Mouse (Mus musculus): ENCODE results near the gene Vipas39.
"Not testable (repeated sequence)": the region's sequence is repeated elsewhere in the genome, so short reads cannot be mapped to it uniquely, and the experiment has no call there.

The Vipas39 gene

DNA sequence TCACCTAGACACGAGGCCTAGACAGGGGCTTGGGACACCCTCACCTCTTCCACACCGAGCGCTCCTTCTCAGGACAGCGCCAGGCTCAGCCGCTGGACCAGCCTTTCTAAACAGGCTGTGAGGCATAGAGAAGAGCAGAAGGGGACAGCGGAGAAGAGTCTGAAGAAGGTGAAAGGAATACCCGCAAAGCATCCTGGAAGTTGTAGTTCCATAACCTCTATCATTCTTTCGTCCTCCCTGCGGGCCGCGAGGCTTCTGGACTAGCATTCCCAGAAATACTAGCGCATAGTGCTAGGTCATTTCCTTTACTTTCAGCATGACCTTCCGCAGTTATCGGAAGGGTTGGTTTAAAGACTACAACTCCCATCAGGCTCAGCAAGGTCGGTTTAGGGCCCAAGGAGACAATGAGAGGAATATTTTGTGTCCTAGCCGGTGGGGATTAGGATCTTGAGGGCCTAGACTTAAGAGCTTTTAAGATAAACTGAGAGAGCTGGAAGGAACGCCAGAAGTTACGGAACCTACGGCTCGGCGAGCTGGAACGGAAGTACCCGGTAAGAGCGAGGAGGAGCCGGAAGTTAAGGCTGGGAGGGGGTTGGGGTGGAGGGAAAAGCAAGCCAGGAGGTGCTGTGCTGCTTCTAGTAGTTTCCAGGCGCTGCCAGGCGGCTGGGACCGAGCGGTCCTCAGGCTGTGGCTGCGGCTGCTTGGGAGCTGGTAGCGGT is at the start of gene Vipas39, which contains the start of gene Ahsa1:
Vipas39 (minus strand) TSS at position 149 of the 719 bp plus-strand sequence.
Ahsa1 (plus strand) TSS at position 372 of the 719 bp plus-strand sequence.
- DNase-seq (ENCODE audit: low spot score in 2 of 2): peak; percentile 94 to 97

DNA sequence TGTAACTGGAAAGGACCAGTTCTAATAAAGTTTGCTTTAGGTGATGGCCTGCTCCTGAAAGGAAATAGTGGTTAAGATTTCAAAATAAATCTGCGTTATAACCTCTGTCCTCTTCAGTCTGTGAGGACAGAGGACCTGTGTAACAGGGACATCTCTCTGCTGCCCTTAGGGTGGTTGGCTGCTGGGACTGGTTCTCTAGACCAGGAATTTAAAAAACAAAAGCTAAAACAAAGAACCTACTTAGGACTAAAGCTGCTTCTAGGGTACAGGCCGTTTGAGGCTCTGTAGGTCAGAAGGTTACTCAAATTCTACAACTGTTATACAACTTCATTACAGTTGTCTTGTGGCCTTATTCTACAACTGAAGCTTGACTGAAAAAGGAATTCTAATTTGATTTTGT is 47.0 kb upstream of the Vipas39 start:
- no peak for DNase-seq (ENCODE audit: low spot score in 2 of 2)

DNA sequence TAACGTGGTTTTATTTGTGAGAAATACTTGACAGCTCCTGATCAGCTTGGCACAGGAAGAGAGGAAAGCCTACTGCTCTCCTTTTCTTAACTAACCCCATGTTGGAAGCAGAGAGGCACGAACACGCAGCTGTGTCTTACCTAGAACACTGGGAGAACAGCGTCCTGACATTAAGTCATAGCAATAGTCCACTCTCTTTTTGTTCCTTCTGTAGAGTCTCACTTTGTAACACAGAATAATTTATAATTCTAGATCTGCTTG is 40.5 kb upstream of the Vipas39 start:
- DNase-seq (ENCODE audit: low spot score in 2 of 2): not testable (repeated sequence)

DNA sequence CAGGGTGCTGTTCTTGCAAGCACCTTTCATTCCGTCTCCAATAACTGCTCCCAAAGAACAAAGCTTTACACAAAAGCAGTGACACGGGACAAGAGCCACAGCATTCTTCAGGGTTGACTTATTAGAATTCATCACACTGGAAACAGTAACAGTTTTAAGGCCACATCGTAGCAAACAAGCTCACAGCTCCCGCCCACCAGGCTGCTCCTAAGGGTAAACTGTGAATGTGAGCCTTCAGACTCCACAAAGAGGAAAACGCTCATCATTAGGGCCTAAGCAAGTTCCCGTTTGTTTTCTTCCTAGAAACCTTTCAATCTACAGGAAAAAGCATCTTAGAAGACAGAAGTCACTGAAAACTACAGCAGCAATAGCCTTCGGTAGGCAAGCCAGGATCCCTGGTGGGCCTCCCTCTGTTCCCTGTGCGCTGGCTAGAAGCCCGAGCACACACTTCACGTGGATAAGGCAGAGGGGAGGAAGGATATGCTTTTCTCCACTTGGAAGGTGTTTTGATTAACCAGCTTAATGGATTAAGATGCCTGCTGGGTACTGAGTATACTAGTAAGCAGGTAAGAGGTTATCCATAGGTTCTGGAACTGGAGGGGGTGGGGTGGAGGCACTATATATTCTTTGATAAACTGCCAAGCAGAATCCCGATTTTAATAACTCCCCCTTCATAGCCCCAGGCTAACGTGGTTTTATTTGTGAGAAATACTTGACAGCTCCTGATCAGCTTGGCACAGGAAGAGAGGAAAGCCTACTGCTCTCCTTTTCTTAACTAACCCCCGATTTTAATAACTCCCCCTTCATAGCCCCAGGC is 39.9 kb upstream of the Vipas39 start:
- no peak for DNase-seq (ENCODE audit: low spot score in 2 of 2)

DNA sequence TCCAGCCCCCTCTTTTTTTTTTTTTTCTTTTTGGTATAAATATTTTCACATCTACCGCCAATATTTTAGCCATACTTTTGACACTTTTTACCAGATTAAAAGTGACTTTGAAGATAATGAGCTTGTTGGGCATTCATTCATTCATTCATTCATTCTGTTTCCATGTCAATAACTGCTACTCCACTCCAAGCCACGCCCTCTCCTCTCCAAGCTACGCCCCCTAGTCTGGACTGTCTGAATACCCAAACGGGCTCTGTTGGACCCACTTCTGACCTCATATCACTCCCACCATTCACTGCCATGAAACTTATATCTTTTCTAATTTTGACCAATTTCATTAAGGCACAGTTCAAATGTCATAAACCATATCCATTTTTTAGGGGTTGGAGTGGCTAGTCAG is 35.1 kb upstream of the Vipas39 start:
- DNase-seq (ENCODE audit: low spot score in 2 of 2): no peak

DNA sequence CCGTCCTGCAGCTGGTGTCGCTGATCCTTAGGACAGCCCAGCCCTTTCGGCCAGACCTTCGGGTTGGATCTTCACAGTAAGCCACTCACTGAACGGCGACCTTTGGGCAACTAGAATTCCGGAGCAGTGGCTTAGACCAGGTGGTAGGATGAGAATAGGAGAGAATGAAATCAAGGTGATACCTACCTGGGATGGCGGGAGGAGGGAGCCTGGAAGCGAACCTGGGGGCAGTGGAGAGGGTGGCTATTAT is 34.3 kb upstream of the Vipas39 start:
- no peak for DNase-seq (ENCODE audit: low spot score in 2 of 2)

DNA sequence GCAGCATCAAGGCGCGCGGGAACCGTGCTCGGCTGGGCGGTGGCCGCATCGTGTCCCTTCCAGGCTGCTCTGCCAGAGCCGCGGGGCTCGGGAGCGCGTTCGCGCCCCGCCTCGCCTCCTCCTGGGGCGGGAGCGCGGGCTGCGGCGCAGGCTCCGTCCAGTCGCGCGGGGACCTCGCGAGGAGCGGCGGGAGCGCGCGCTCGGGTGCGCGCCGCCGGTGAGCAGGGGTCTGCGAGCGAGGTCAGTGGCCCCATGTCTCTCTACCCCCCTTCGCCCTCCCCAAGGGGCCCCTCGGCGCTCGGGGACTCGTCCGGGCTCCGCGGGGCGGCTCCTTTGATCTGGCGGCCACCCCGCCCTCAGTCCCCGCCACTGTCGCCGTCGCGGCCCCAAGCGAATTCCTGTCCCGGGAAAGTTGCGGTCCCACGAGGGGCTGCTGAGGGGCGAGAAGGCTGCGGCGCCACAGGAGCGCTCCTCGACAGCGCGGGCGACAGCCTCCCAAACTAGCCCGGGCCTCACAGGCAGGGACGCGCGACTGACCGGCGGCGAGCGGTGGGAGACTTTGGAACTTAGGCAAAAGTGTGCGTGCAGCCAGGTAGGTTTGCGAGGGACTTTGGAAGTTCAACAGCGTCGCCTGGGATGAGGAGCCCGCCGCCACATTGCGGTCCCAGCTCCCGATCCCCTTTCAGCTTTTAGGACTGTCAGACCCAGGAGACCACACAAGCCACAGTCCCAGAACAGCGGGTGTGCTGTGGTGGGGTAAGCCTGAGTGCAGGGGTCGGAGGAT is 33.8 kb upstream of the Vipas39 start, which contains the start of gene Ism2:
Ism2 (minus strand) TSS at position 49 of the 784 bp plus-strand sequence.
- peak in 1 of 2 experiments; percentile 29 for DNase-seq (ENCODE audit: low spot score in 2 of 2)

DNA sequence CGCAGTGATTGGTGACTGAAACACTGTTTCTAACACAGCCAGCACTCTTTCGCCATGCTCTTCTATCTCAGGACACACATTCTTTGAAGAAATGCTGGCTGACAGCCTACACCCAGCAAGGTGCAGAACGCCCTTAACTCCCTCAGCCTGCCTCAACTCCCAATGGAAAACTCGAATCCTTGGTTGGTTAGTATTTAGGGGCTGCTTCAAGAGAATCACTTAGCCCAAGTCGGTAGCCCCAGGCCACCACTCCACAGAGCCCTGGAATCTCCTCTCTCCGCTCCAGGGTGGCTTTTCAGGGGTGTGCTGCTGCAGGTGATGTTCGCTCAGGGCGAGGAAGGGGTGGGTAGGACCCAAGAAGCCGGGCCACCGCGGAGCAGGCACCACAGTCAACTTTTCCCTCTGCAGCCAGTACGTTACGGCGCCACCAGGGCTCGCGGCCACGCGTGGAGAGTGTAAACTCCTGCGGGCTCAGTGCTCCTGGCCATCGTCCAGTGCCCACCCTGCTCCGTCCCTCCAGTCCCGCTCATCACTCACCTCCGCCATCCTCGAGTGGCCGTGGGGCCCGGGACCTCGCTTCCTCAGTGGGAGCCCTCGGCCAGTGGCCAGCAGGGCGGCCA is 33.1 kb upstream of the Vipas39 start:
- DNase-seq (ENCODE audit: low spot score in 2 of 2): peak; percentile 34 to 38

DNA sequence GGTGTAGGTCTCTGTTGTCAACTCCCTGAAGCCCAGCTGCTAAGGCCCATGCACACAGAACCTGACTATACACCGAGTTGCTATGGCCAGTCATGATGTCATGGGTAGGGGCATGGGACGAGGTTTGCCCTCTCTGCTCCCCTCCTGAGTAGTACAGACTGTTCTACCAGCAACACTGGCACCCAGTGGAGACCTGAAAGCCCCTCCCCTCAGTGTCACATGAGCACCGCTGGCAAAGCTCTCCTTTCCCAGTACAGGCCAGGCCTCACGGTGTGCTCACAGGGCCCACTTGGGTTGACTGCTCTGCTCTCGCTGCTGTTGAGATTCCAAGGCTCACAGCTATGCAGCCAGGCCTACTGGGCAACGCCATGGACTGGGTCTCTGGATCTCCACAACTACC is 27.9 kb upstream of the Vipas39 start:
- no peak for DNase-seq (ENCODE audit: low spot score in 2 of 2)

DNA sequence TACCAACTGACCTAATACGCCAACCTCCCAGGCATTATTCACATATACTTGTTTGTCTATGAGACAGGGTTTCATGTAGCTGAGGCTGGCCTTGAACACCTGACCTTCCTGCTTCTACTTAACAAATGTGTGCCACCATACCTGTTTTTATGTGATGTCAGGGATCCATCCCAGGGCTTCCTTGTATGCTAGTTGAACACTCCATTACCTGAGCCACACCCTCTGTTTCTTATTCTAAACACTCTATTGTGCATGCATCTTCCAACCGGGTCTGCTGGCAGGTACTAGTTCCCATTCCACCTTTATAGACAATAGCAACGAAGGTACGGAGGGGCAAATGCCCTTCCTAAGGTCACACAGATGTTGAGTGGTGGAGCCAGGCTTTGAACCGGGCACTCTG is 23.0 kb upstream of the Vipas39 start:
- no peak for DNase-seq (ENCODE audit: low spot score in 2 of 2)

DNA sequence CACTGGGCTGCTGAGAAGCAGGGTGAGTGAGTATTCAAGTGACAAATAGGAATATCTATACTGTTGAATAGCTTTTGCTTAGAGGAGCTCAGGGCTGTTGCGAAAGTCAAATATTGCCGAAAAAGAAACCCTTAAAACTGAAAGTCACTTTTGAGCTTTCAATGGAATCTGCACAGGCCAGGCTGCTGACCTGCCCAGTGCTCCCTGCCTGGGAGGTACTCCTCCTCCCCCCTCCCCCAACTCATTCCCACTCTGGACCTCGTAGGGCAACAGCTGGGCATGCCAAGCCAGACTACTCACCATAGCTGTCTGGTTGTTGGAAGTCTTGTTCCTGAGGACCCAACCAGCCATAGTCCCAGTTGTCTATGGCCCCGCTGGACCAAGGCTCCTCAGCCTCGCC is 18.7 kb upstream of the Vipas39 start:
- no peak for DNase-seq (ENCODE audit: low spot score in 2 of 2)

DNA sequence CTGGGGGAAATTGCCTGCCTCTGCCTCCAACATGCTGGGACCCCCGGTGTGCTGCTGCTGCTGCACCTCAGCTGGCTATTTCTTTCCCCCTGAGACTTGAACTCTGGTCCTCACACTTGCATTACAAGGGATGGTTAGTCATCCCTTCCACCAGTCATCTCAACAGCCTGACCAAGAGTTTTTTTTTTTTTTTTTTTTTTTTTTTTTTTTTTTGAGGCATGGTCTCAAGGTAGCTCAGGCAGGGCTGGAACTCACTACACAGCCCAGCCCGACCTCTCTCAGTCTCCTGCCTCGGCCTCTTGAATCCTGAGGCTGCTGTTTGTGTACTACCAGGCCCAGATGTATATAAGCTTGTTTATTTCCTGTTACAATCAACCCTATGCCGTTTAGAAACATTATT is 18.2 kb upstream of the Vipas39 start:
- no peak for DNase-seq (ENCODE audit: low spot score in 2 of 2)

DNA sequence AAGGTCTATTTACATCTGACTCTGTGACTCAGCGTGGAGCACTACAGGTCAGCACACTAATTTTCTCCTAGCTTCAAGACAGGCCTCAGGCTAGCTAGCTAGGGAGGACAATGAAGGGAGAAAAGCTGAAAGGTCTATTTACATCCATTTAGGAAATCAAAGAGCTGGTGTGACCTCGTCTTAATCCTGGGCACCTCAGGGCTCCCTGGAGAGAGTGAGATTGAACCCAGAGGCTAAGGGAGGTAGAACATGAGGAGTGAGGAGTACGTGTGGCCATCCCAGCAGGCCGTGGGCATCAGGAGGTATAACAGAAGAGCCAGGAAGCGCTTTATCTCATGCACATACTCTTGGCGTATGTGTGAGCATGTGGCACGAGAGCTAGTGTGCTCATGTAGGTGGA is 17.6 kb upstream of the Vipas39 start:
- no peak for DNase-seq (ENCODE audit: low spot score in 2 of 2)

DNA sequence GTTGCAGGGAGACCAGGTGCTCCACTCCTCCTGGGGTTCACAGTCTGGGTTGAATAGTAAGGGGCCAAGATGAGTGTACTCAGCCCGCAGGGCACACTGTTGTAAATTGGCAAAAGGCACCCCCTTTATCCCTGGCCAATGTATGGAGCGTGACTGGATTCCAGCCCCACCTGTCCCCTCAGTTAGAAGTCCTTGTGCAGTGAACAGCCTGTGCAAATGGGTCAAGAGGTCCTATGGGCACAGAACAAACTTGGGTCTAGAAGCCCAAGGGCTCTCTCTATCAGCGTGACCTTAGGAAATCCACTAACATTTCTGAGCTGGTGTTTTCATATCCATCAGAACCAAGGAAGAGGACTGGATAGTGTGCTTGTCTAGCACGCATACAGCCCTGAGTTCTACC is 16.7 kb upstream of the Vipas39 start:
- DNase-seq (ENCODE audit: low spot score in 2 of 2): no peak

DNA sequence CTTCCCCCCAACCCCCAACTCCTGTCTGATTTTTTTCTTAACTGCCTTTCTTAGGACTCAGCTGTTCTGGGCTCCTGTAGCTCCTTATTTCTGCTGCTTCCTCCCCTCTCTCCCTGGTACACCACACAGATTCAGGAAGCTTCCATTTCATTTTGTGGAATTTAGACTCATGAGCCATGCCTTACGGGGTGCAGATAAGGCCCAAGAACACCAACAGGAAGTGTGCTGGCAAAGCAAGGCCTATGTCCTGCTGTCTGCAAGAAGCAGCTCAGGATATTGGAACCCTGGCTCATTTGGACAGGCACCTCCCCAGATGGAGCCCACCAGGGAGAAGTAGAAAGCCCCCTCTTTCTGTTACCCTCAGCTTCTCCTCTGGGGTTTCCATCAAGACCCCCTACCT is 15.7 kb upstream of the Vipas39 start:
- DNase-seq (ENCODE audit: low spot score in 2 of 2): no peak

DNA sequence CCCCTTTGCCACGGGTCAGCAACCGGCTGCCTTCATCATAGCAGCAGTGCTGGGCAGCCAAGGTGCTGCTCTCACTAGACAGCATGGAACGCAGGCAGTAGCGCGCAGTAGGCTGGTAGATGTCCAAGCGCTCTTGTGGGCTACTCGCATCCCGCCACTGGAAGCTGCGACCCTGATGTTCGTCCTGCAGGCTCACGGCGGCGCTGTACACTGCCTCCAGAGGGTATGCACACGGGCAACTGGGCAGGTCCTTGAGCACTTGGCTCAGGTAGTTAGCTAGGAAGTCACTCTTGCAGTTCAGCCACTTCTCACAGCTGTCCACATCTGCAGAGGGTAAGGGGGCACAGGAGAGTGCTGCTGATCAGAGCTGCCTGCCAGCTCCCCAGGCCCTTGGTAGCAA is 13.8 kb upstream of the Vipas39 start:
- DNase-seq (ENCODE audit: low spot score in 2 of 2): no peak

DNA sequence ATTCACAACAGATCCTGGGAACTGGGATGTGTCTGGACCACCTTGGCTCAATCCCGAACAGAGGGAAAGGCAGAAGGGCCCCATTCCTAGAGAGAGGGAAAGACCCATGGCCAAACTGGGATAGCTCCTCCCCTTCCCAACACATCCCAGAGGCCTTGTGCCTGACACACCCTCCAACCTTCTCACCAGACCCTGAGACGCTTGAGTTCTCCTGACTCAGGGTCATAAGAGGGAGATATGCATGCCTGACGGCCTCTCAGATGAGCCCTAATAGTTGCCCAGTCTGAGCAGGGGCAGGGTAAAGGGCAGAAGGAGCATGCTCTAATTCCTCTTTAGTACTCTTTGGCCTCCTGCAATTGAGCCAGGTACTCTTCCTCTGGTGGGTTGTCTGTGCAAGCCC is 13.3 kb upstream of the Vipas39 start:
- no peak for DNase-seq (ENCODE audit: low spot score in 2 of 2)

DNA sequence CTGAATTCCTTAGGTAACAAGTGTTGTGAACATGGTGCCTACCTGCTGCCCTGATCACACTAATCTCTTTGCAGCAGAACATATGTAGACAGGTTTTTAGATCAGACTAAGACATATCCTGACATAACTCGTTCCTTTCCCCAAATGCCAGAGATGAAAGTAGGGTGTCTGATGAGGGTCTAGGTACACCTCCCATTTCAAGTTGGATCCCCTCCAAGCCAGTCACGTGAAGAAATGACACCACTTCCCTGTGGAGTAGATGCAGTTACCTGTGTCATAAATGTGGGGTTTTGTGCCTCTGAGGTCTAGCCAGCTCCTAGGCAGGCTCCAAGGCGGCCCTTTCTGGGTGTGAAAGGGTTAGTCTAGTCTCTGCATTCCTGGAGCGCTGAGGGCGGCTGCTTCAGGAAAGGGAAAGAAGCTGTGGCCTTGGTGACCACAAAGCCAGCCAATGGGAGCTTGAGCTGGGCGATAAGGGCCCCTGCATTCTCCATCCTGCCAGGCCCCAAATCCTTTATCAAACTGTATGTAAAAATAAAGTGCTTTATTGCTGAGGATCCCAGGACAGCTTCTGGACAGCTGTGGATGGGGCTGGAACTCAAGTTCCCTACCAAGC is 12.2 kb upstream of the Vipas39 start:
- no peak for DNase-seq (ENCODE audit: low spot score in 2 of 2)

DNA sequence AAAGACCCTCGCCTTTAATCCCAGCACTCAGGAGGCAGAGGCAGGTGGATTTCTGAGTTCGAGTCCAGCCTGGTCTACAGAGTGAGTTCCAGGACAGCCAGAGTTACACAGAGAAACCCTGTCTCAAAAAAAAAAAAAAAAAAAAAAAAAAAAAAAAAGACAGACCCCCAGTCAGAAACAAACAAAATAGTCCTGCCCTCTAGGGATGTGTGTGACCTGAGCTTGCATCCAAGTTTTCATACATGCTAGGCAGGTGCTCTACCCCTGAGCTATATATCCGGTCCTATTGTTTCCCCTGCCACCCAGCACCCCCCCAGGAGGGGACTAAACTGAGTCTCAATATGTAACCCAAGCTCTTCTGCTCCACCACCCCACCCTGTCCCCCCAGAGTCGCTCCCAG is 11.2 kb upstream of the Vipas39 start:
- not testable (repeated sequence) for DNase-seq (ENCODE audit: low spot score in 2 of 2)

DNA sequence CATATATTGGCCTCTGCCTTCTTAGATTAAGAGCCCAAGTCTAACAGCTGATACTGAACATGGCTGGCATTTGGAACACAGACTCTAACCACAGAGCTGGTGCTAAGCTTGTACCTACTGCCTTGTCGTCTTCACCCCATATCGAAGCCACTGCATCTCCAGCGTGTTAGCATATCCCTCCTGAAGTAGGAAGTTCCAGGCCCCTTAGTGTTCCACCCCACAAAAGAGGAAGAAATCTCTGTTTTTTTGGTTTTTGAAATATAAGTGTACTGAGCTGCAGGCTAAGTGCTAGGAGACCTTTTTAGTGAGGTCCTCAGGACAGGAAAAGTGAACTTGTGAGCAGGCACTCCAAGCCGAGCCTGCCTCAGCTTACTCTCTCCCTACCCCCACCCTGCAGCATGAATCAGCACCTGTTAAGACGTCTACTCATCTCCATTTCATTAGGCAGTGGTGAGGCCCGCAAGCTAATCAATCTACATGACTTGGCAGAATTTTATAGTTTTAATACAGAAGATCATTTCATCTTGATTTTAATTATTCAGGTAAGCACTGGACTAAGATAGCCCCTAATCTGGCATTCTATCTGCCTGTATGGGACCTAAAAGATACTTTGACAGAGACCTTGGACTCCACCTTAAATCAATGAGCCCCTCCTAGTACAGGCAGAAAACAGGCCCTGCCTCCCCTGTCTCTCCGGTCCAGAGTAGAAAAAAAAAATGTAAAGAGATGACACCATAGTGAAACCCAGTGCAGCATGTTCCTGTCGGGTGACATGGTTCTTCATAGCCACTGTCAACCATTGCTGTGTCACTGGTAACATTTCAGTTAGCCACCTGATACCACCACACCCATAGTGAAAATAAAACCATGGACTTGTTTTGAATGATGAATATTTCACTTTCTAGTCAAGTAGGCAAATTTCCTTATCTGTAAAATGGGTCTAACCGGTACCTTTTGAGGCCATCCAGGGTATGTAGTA is 9.1 kb upstream of the Vipas39 start:
- DNase-seq (ENCODE audit: low spot score in 2 of 2): no peak

DNA sequence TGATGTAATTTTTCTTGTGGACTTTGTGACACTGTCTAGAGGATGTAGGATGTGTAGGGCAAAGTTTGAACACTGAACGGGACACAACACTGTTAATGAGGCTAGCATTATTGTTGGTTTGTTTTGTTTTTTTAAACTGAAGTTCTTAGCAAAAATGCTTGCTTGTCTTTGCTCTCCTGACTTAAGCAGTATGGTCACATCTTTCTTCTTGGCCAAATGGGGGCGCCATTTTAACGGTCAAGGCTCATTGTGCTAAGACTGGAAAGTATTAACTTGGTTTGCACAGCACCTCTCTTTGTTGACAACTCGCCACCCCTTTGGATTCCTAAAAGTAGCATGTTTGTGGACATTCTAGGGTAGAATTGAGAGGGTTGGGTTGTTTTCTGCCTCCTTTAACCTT is 1.6 kb upstream of the Vipas39 start:
- DNase-seq (ENCODE audit: low spot score in 2 of 2): peak; percentile 53 to 54

All from right cerebral cortex, postnatal 10 days (tissue).